Mouse (Mus musculus) embryonic facial prominence, embryonic 12.5 days (tissue): ENCODE measurements around the gene Ankrd55. TPM values are rescaled to one million over a fixed set of nuclear protein-coding genes. Genes with fewer than 3 reads are reported as not detected.

Source experiments
- ATAC-seq: fragments of 200-750 bp; cut with Nextera tagmentation; 2 replicates; pipeline ENCODE4 v1.8.0; 2017; ENCODE audit not compliant: insufficient number of reproducible peaks, insufficient read depth, low FRiP score, low TSS enrichment
- H3K27ac ChIP-seq: fragments of 300-500 bp; sonication (generic); 2 replicates; pipeline ENCODE4 v1.5.1; 2016; ENCODE audit warnings: mild to moderate bottlenecking
- H3K27me3 ChIP-seq: fragments of 300-500 bp; sonication (generic); 2 replicates; pipeline ENCODE4 v1.6.1; 2016; ENCODE audit warnings: mild to moderate bottlenecking, moderate library complexity
- H3K36me3 ChIP-seq: fragments of 300-500 bp; sonication (generic); 2 replicates; pipeline ENCODE4 v1.6.1; 2016; ENCODE audit warnings: mild to moderate bottlenecking
- H3K4me1 ChIP-seq: fragments of 300-500 bp; sonication (generic); 2 replicates; pipeline ENCODE4 v1.6.1; 2016
- H3K4me2 ChIP-seq: fragments of 300-500 bp; sonication (generic); replicated peaks from 2 replicates; pipeline ENCODE4 v1.6.1; 2016; ENCODE audit warnings: mild to moderate bottlenecking, moderate library complexity
- H3K4me3 ChIP-seq: fragments of 300-500 bp; sonication (generic); 2 replicates; pipeline ENCODE4 v1.5.1; 2016; ENCODE audit warnings: mild to moderate bottlenecking
- H3K9ac ChIP-seq: fragments of 300-500 bp; sonication (generic); 2 replicates; pipeline ENCODE4 v1.6.1; 2016; ENCODE audit warnings: mild to moderate bottlenecking, moderate library complexity
- H3K9me3 ChIP-seq: fragments of 300-500 bp; sonication (generic); 2 replicates; pipeline ENCODE4 v1.6.1; 2016; ENCODE audit warnings: mild to moderate bottlenecking, moderate library complexity
- WGBS: fragments of 180-500 bp; shearing (Covaris S2); methylation state at CpG from one replicate; pipeline ENCODE4 v1.1.7; 2016; 5-methylcytosine and 5-hydroxymethylcytosine counted together
- polyA plus RNA-seq: library from polyadenylated mRNA; unstranded; fragments of >200 nt; fragmentation: Nextera tagmentation; extraction: Ambion mirVana; gene quantifications from 2 replicates; pipeline ENCODE4 v1.2.1, GENCODE M21; 2016

Ankrd55 gene
- polyA plus RNA-seq, 1 experiment from 2014 or later: 1.8 TPM

DNA sequence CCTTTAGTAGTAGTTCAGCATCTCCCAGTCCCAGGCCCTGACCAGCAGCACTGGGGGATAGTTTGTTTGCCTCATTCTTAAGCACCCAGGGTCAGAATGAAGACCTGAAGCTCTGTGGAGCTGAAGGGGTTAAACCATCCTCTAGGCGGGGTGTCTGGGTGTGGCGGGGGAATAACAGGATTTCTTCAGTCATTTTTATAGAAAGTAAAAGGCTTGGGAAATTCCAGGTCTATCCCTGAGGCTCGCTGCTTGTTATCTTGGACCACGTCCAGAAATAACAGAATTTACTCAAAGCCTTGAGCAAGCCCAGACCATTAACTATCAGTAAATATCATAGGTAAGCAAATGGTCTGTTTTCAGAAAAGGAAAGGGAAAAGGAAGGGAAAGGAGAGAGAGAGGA lies 39.3 kb downstream of the Ankrd55 start:
- no peaks in the 10 kb centered on the region for H3K27me3 ChIP-seq
- H3K36me3 ChIP-seq: no peaks in the 10 kb centered on the region
- no peak overlapping the region for H3K4me2 ChIP-seq
- peak overlapping the region; percentile 70 for H3K27ac ChIP-seq
- no peak overlapping the region for H3K9ac ChIP-seq
- H3K4me3 ChIP-seq: no peak overlapping the region
- WGBS: 36% methylated on average over 4 of the region's 4 CpGs
- no peak for ATAC-seq
- no peaks in the 10 kb centered on the region for H3K9me3 ChIP-seq
- H3K4me1 ChIP-seq: peaks cover 34% of the 10 kb centered on the region

DNA sequence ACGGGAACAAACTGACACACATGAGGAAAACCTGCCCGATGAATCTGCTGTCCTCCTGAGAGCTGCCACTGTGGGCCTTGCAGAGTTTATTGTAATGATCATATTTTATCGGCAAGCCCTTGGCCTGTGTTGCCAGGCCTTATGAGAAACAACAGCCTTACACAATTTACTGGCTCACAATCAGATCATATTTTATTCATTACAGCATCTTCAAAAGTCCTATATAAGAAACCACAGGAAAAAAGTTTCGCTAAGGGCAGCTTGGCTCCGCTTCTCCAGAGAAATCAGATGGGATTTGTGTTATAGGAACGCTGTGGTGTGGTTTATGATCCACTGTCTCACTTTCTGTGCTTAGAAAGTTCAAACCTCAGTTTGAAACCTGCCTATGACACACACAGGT lies 42.0 kb downstream of the Ankrd55 start:
- H3K4me1 ChIP-seq: peaks cover 37% of the 10 kb centered on the region
- no peak overlapping the region for H3K4me2 ChIP-seq

DNA sequence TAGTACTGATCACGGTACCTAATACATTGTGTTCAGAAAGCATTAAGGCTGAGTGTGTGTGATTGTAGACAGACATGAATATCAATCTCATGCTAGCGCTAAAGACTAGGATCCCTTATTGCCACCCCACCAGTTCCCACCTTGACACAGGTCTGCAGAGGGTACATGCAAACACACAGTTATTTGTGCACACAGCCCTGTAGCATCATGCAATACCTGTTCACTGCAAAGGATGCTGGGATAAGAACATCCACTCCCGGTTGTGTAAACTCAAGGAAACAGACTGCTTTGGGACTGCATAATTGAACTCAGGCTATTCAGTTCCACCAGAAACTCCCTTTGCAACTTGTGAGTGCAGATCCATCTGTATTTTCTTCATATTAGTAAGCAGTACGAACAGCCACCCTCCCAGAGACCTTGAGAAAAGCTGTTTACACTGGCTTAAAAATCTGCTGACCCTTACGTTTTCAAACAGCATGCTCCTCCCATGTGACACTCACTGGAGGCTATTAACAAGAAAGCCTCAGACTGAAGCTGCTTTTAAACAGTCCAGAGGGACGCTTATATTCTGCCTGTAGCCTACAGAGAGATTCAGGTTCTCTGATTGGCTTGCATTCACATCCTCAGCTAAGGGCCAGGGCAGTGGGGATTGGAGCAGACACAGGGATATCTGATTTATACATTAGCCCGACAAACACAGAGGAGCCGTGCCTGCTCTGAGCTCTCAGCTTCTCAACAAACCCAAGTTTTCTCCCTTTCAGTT lies 42.8 kb downstream of the Ankrd55 start:
- Histone ChIP-seq H3K4me1 (peaks cover 37% of the 10 kb centered on the region), H3K4me3 (no peak overlapping the region), H3K4me2 (0 out of 2 replicates have a peak overlapping the region, but pooled peaks have one; percentile 15), H3K9ac (no peak overlapping the region), H3K36me3 (no peaks in the 10 kb centered on the region), H3K9me3 (no peaks in the 10 kb centered on the region), H3K27ac (peak overlapping the region; percentile 86), H3K27me3 (no peaks in the 10 kb centered on the region)
- peak; percentile 92 for ATAC-seq
- WGBS: 38% methylated on average over 8 of the region's 8 CpGs

More for the DNA sequence above, 42.0 kb downstream of the Ankrd55 start:
- WGBS: 68% methylated on average over 6 of the region's 6 CpGs
- Histone ChIP-seq H3K27me3 (no peaks in the 10 kb centered on the region), H3K9ac (no peak overlapping the region), H3K9me3 (no peaks in the 10 kb centered on the region), H3K27ac (peak overlapping the region; percentile 86), H3K36me3 (no peaks in the 10 kb centered on the region), H3K4me3 (no peak overlapping the region)
- ATAC-seq: no peak

DNA sequence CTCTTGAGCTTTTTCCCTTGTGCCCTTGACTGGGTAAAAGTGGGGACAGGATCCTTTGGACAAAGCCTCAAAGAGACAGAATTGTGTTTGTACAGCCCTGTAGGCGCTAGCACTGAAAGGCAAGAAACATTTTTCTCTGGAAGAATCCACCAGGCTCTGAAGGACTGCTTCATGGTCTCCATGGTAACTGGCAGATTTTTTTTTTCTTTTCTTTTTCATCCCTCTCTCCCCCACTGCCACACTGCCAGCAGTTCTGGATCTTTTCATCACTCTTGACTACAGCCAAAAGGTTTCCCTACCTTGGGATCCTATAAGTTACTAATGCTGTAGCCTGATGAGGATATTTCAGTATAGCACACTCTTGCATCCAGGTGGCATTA lies 43.4 kb downstream of the Ankrd55 start:
- WGBS: 33% methylated on average over 1 of the region's 1 CpGs
- H3K4me1 ChIP-seq: peaks cover 37% of the 10 kb centered on the region
- peak overlapping the region; percentile 86 for H3K27ac ChIP-seq
- no peak; the same call in 1 of the 2 replicates for ATAC-seq
- no peaks in the 10 kb centered on the region for H3K9me3 ChIP-seq
- H3K4me3 ChIP-seq: no peak overlapping the region
- H3K36me3 ChIP-seq: no peaks in the 10 kb centered on the region
- no peaks in the 10 kb centered on the region for H3K27me3 ChIP-seq
- peak overlapping the region; percentile 19; the same call in 1 of the 2 replicates for H3K9ac ChIP-seq
- 0 out of 2 replicates have a peak overlapping the region, but pooled peaks have one; percentile 15 for H3K4me2 ChIP-seq

DNA sequence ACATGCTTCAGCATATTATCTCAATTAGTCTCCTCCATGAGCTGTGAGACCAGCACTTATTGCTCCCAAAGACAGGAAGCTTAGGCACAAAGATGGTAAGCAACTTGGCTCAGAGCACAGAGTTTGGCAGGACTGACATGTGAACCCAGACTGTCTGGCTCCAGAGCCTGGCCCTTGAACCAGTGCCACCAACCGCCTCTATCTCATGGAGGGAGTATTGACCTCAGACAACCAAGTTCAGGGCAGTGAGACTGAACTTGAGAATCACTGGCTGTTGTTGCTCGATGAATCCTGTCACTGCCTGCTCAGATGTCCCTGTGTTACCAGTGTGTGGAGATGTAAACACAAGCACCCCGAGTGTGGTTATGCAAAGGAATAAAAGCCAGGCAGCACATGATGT lies 47.3 kb downstream of the Ankrd55 start:
- Histone ChIP-seq H3K27ac (no peak overlapping the region; the same call in 1 of the 2 replicates), H3K9me3 (no peaks in the 10 kb centered on the region), H3K4me1 (peaks cover 27% of the 10 kb centered on the region), H3K27me3 (no peaks in the 10 kb centered on the region), H3K36me3 (no peaks in the 10 kb centered on the region), H3K4me2 (no peak overlapping the region), H3K9ac (no peak overlapping the region), H3K4me3 (no peak overlapping the region)
- ATAC-seq: no peak
- WGBS: 73% methylated on average over 3 of the region's 3 CpGs

DNA sequence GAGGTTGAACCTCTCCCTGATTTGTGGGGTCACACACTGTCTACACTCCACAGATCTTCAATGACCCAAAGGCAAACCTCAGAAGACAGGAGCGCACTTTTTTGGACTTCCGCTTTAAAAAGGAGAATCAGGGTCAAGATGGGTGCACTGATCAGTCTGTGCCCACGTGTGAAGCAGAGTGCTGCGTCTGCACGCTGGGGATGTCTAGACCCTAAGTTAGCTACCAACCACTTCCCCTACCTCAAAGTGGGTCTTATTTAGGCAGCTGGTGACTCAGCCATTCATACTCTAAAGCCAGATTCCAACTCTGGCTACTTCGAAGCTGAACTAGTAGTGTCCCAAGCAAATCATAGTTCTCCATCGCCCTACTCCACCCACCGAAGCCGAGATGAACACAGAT lies 48.9 kb downstream of the Ankrd55 start:
- Histone ChIP-seq H3K27me3 (no peaks in the 10 kb centered on the region), H3K9ac (no peak overlapping the region), H3K9me3 (no peaks in the 10 kb centered on the region), H3K27ac (no peak overlapping the region), H3K36me3 (no peaks in the 10 kb centered on the region), H3K4me1 (peaks cover 14% of the 10 kb centered on the region), H3K4me2 (no peak overlapping the region), H3K4me3 (no peak overlapping the region)
- WGBS: 94% methylated on average over 9 of the region's 9 CpGs
- ATAC-seq: no peak

DNA sequence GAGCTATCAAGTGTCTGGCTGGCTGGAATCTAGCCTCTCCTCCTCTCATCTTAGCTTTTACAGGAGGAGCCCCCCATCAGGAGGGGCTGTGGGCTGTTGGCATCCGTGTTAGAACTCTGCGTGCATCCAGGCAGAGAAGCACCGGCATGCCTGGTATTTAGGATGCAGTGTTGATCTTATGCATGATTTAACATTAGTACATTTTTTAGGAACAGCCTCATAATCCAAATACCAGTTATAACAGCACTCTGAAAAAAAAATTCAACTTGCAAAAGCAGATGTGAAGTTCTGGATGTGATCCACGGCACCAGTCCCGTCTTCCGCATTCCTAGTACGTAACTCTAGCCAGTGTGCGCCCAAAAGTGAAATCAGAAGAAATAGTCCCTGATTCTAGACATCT lies 52.0 kb downstream of the Ankrd55 start:
- Histone ChIP-seq H3K4me3 (no peak overlapping the region), H3K27ac (peak overlapping the region; percentile 58), H3K27me3 (no peaks in the 10 kb centered on the region), H3K36me3 (no peaks in the 10 kb centered on the region), H3K4me1 (peaks cover 9% of the 10 kb centered on the region), H3K9ac (no peak overlapping the region), H3K4me2 (no peak overlapping the region), H3K9me3 (no peaks in the 10 kb centered on the region)
- 40% methylated on average over 8 of the region's 8 CpGs for WGBS
- ATAC-seq: no peak

DNA sequence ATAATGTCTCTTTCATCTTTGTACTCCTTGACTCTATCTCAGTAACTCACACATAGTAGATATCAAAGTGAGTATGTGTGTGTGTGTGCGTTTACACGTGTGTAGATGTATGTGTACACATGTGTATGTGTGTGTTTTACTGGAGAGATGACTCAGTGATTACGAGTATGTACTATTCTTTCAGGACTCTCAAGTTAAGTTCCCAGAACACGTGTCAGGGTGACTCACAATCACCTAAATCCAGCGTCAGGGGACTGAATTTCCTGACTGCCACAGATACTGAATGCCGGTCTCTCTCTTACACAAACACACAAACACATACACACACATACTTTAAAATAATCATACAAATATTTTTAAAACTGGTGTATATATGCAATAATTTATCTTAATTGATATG lies 52.5 kb downstream of the Ankrd55 start:
- Histone ChIP-seq H3K4me2 (no peak overlapping the region), H3K9ac (no peak overlapping the region), H3K4me3 (no peak overlapping the region), H3K27ac (0 out of 2 replicates have a peak overlapping the region, but pooled peaks have one; percentile 58), H3K27me3 (no peaks in the 10 kb centered on the region), H3K4me1 (peaks cover 11% of the 10 kb centered on the region), H3K36me3 (no peaks in the 10 kb centered on the region), H3K9me3 (no peaks in the 10 kb centered on the region)
- ATAC-seq: no peak
- WGBS: 79% methylated on average over 6 of the region's 6 CpGs

DNA sequence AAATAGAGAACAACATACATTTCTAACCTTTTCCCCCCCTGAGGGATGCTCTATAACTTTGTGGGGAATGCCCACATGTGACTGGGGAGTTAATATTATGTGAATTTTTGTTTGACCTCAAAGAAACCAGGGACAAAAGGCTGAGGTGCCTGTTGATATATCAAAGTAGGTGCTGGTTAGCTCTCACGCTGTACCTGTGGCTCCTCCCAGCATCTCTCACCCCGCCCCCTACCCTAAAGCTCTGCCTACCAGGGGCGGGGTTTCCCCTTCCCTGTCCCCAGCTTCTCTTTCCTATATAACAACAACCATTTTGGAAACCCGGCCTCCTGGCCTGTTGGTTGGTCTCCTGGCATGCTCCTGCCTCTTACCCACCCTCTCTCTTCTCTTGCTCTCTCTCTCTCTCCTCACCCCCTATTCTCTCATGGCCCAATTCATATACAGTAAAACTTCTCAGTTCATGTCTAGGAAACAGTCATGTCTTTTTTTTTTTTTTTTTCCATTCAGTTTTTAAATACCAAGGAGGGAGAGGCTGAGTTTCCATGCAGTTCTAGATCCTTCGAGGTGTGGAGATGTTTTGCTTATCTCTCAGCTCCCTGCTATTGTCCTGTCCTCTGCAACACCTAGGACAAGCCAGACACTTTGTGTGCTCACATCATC lies 54.8 kb downstream of the Ankrd55 start:
- Histone ChIP-seq H3K27ac (no peak overlapping the region), H3K36me3 (no peaks in the 10 kb centered on the region), H3K9ac (no peak overlapping the region), H3K4me3 (no peak overlapping the region), H3K4me1 (peaks cover 32% of the 10 kb centered on the region), H3K27me3 (no peaks in the 10 kb centered on the region), H3K9me3 (no peaks in the 10 kb centered on the region), H3K4me2 (no peak overlapping the region)
- ATAC-seq: no peak
- 66% methylated on average over 5 of the region's 5 CpGs for WGBS

DNA sequence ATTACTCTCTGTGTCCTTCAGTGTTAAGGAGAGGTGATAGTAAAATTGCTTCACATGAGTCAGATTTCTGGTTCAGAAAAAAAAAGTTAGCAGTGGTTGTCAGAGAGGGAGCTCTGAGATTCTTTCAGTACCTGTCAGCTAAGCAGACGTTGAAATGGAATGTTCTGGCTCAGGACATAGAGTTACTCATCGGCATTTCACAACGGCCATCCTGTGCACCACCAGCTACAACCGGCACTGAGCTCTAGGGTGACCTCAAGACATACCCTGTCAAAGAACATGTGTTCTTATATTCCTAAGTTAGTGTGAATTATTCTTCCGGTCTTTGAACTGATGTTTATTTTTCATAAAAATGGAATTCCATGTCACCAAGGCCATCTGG lies 55.4 kb downstream of the Ankrd55 start:
- no peak overlapping the region for H3K27ac ChIP-seq
- 70% methylated on average over 5 of the region's 5 CpGs for WGBS
- no peak overlapping the region for H3K4me2 ChIP-seq
- no peak overlapping the region for H3K9ac ChIP-seq
- peaks cover 32% of the 10 kb centered on the region for H3K4me1 ChIP-seq
- no peaks in the 10 kb centered on the region for H3K36me3 ChIP-seq
- no peak overlapping the region for H3K4me3 ChIP-seq
- H3K9me3 ChIP-seq: no peaks in the 10 kb centered on the region
- no peaks in the 10 kb centered on the region for H3K27me3 ChIP-seq
- ATAC-seq: no peak

DNA sequence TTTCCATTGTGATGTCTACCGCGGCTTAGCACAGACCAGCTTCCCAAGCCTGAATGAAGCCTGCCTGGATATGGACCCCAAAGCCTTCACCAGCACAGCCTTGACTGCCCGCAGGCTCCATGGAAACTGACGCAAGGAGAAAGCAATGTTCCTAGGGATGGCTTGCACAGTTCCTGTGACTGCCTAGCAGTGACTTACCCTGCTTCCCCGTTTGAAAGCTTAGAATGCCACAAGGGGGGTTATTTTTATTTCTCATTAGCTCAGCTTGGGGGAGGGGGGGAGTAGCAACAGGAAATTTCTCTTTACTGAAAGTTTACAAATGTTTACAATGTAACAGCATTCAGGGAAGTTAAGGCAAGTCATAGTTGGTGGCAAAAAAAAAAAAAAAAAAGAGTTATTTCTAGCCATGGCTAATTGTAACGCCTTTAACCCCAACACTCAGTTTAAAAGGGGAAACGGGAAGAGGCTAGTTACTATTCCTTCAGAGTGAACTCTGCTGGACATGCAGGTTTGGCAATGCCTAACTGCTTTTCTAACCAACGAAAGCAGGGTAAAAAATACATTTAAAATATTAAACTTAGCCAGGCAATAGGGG lies 56.1 kb downstream of the Ankrd55 start:
- ATAC-seq: no peak
- no peaks in the 10 kb centered on the region for H3K27me3 ChIP-seq
- no peak overlapping the region for H3K27ac ChIP-seq
- H3K4me1 ChIP-seq: peaks cover 32% of the 10 kb centered on the region
- H3K4me2 ChIP-seq: no peak overlapping the region
- H3K9me3 ChIP-seq: no peaks in the 10 kb centered on the region
- no peaks in the 10 kb centered on the region for H3K36me3 ChIP-seq
- H3K4me3 ChIP-seq: no peak overlapping the region
- no peak overlapping the region for H3K9ac ChIP-seq
- 77% methylated on average over 8 of the region's 8 CpGs for WGBS

DNA sequence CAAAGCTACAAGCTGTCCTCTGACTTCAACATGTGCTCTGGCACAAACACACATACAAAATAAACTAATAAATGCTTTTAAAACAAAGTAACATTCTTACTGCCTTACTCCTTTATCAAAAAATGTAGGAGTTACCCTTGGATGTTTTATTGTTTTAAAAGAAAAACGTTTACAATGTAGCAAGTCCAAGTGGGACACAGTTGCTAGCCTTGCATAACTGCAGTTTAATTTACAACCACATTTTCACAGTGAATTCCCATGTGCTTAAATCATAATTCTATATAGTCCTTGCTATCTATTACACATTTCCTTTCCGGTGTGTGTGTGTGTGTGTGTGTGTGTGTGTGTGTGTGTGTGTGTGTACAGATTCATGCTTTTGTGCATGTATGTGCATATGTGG lies 57.3 kb downstream of the Ankrd55 start:
- H3K9me3 ChIP-seq: no peaks in the 10 kb centered on the region
- no peak overlapping the region for H3K9ac ChIP-seq
- no peak overlapping the region for H3K4me2 ChIP-seq
- 83% methylated on average over 2 of the region's 2 CpGs for WGBS
- ATAC-seq: no peak
- no peaks in the 10 kb centered on the region for H3K36me3 ChIP-seq
- peak overlapping the region; percentile 93 for H3K27ac ChIP-seq
- peaks cover 25% of the 10 kb centered on the region for H3K4me1 ChIP-seq
- H3K27me3 ChIP-seq: no peaks in the 10 kb centered on the region
- H3K4me3 ChIP-seq: no peak overlapping the region
